Mouse (Mus musculus): ENCODE results near the gene Krtap28-13. TPM values are rescaled to one million over a fixed set of nuclear protein-coding genes. Genes with fewer than 3 reads are reported as not detected.

Gene Krtap28-13
- polyA plus RNA-seq, 1 experiment from 2014 or later = not detected

DNA sequence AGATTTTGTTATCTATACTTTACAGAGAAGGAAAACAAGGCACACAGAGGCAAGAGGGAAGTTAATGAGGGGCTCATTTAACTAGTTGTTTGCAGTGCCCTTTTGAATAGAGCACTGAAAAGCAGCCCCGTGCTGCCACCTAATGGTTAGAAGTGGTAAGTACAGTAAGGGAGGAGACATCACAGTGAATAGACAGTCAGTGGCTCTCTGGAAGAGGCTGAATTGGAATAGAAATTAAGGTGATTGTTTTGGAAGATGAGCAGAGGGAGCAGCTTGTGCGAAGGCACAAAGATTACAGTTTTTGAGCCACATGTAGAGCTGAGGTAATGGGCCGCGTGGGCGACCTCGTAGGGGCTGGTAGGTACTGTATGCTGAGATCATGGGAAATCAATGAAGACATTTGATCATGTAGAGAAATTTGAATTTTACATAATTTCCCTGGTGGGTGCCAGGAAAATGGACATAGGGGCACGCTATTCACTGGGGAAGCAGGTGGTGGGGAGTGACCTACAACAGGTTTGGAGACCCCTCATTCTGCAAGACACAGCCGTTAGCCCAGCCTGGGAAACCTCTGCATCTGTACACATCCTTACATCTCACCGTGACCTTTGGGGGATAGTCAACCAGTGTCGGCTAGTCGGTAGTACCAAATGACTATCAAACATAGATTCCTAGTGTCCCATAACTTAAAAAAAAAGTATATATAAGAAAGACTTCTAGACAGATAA lies 15.6 kb downstream of the Krtap28-13 start:
- peak overlapping the region; percentile 50 for H3K4me2 ChIP-seq (ENCODE audit: low read length)
- H3K27me3 ChIP-seq (replicated peaks; ENCODE audit: control insufficient read depth, insufficient read depth, low read length) = no peaks in the 10 kb centered on the region
- no peak overlapping the region for H3K27ac ChIP-seq (ENCODE audit: low read length)
- peak overlapping the region; percentile 25 for H3K4me3 ChIP-seq (replicated peaks; ENCODE audit: low read length)
- WGBS = 50% methylated on average over 11 of the region's 11 CpGs
- H3K9ac ChIP-seq (replicated peaks; ENCODE audit: low read depth, low read length) = no peak overlapping the region
- no peaks in the 10 kb centered on the region for H3K9me3 ChIP-seq (ENCODE audit: control insufficient read depth, low read length)
- ATAC-seq = peak; percentile 98
- no peaks in the 10 kb centered on the region for H3K36me3 ChIP-seq (ENCODE audit: control insufficient read depth, insufficient read depth)
- H3K4me1 ChIP-seq (replicated peaks; ENCODE audit: control insufficient read depth, insufficient read depth, low read length) = no peaks in the 10 kb centered on the region; the same call in 1 of the 2 replicates

DNA sequence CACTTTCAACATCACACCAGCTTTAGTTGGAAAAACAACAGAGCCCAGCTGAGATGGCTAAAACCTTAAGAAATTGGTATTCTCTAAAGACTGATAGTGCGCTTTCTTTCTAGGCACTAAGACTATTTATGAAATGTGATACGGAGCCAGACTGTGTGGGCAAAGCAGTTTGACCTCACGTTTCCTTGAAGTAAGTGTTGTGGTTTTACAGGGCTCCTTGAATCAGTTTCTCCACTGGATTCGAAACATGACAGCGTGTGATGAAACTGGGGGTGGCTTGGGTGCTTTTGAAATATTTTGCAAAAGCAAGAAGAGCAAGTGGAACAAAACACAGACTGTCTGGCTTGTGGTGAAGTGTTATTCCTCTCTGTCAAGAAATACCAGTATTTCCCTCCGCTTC lies 16.3 kb downstream of the Krtap28-13 start:
- Histone ChIP-seq H3K9me3 (ENCODE audit: control insufficient read depth, low read length) (no peaks in the 10 kb centered on the region), H3K36me3 (ENCODE audit: control insufficient read depth, insufficient read depth) (no peaks in the 10 kb centered on the region), H3K9ac (replicated peaks; ENCODE audit: low read depth, low read length) (no peak overlapping the region), H3K27me3 (replicated peaks; ENCODE audit: control insufficient read depth, insufficient read depth, low read length) (no peaks in the 10 kb centered on the region), H3K4me2 (ENCODE audit: low read length) (no peak overlapping the region), H3K4me3 (replicated peaks; ENCODE audit: low read length) (no peak overlapping the region), H3K4me1 (replicated peaks; ENCODE audit: control insufficient read depth, insufficient read depth, low read length) (no peaks in the 10 kb centered on the region; the same call in 1 of the 2 replicates), H3K27ac (ENCODE audit: low read length) (no peak overlapping the region)
- no peak for ATAC-seq
- WGBS = 85% methylated on average over 6 of the region's 6 CpGs

DNA sequence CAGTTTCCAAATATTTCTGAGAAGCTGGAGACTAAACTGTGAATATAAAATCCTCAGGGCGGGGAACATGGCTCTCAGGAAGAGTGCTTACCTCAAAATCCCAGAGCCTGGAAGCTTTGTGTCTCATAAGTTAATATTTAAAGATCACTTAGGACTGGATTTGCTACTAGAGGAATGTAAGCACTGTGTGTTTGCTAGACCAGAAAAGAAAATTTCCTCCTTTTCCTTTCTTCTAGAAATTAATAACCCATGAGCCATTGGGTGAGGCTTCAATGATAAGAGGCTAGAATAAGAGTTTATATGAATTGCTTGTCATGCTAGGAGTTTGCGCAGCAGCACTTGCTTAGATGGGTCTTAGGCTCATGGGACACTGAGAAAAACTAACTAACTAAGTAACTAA lies 24.1 kb downstream of the Krtap28-13 start:
- H3K4me2 ChIP-seq (ENCODE audit: low read length) = no peak overlapping the region
- no peaks in the 10 kb centered on the region for H3K9me3 ChIP-seq (ENCODE audit: control insufficient read depth, low read length)
- WGBS = 87% methylated on average over 2 of the region's 2 CpGs

DNA sequence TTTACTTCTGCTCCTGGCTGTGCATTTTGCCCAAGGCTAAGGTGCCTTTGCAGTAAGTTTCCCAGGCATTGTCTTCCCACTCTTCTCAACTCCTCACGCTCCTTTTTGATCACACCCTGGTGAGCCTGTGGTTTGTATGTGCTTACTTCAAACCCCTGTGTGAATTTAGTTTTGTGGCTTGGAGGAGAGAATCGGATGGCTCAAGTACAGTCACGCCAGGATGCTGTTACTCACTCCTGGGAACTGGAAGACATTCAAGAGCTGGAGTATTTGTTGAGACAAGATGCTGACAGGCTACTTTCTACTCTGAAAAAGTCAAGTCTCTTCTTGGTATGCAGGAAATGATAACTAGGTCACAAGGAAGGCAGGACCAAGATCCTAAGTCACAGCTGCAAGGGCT lies 30.5 kb downstream of the Krtap28-13 start:
- Histone ChIP-seq H3K4me3 (replicated peaks; ENCODE audit: low read length) (no peak overlapping the region), H3K4me1 (replicated peaks; ENCODE audit: control insufficient read depth, insufficient read depth, low read length) (no peaks in the 10 kb centered on the region), H3K36me3 (ENCODE audit: control insufficient read depth, insufficient read depth) (no peaks in the 10 kb centered on the region), H3K9me3 (ENCODE audit: control insufficient read depth, low read length) (no peaks in the 10 kb centered on the region), H3K27me3 (replicated peaks; ENCODE audit: control insufficient read depth, insufficient read depth, low read length) (no peaks in the 10 kb centered on the region), H3K27ac (ENCODE audit: low read length) (no peak overlapping the region), H3K4me2 (ENCODE audit: low read length) (no peak overlapping the region), H3K9ac (replicated peaks; ENCODE audit: low read depth, low read length) (no peak overlapping the region)
- no peak for ATAC-seq
- 79% methylated on average over 3 of the region's 3 CpGs for WGBS

More for the DNA sequence above, 24.1 kb downstream of the Krtap28-13 start:
- H3K4me1 ChIP-seq (replicated peaks; ENCODE audit: control insufficient read depth, insufficient read depth, low read length) = no peaks in the 10 kb centered on the region
- H3K9ac ChIP-seq (replicated peaks; ENCODE audit: low read depth, low read length) = no peak overlapping the region
- H3K4me3 ChIP-seq (replicated peaks; ENCODE audit: low read length) = no peak overlapping the region
- H3K27ac ChIP-seq (ENCODE audit: low read length) = no peak overlapping the region
- H3K27me3 ChIP-seq (replicated peaks; ENCODE audit: control insufficient read depth, insufficient read depth, low read length) = no peaks in the 10 kb centered on the region
- ATAC-seq = no peak
- H3K36me3 ChIP-seq (ENCODE audit: control insufficient read depth, insufficient read depth) = no peaks in the 10 kb centered on the region

DNA sequence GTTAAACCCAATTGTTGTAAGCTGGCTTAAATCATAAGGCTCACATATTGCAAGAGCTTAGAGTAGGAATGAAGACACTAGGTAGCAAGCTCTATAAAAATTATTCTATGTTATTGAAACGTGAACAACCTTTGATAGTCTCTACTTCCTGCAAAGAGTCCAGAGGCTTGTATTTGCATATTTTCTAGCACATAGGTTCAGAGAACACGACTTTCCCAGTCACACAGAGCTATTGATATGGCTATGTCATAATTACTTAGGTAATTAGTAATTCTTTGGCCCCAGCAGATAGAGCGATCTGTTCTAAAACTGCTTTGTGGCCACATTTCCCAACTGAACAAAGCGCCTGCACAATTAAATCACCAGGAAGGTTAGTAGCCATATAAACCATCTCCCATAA lies 36.2 kb downstream of the Krtap28-13 start:
- H3K9me3 ChIP-seq (ENCODE audit: control insufficient read depth, low read length) = no peaks in the 10 kb centered on the region
- no peak overlapping the region for H3K4me2 ChIP-seq (ENCODE audit: low read length)
- no peak overlapping the region for H3K27ac ChIP-seq (ENCODE audit: low read length)
- H3K27me3 ChIP-seq (replicated peaks; ENCODE audit: control insufficient read depth, insufficient read depth, low read length) = no peaks in the 10 kb centered on the region
- no peak for ATAC-seq
- no peaks in the 10 kb centered on the region; the same call in 1 of the 2 replicates for H3K4me1 ChIP-seq (replicated peaks; ENCODE audit: control insufficient read depth, insufficient read depth, low read length)
- no peak overlapping the region for H3K9ac ChIP-seq (replicated peaks; ENCODE audit: low read depth, low read length)
- no peak overlapping the region for H3K4me3 ChIP-seq (replicated peaks; ENCODE audit: low read length)
- H3K36me3 ChIP-seq (ENCODE audit: control insufficient read depth, insufficient read depth) = no peaks in the 10 kb centered on the region
- 68% methylated on average over 4 of the region's 4 CpGs for WGBS

DNA sequence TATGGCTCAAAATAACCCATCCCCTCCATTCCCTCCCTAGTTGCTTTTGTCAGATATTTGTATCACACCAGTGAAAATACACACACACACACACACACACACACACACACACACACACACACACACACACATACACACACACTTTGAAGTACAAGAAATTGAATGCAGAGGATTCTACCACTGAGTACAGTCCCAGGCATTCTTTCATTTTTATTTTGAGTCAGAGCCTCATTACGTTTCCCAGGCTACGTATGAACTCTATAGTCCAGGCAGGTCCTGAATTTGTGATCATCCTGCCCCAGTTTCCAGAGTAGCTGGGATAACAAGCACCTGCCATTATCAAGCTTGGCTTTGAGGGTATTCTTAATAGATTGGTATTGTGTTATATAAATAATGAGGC lies 38.4 kb downstream of the Krtap28-13 start:
- Histone ChIP-seq H3K4me3 (replicated peaks; ENCODE audit: low read length) (no peak overlapping the region), H3K27me3 (replicated peaks; ENCODE audit: control insufficient read depth, insufficient read depth, low read length) (no peaks in the 10 kb centered on the region), H3K36me3 (ENCODE audit: control insufficient read depth, insufficient read depth) (no peaks in the 10 kb centered on the region), H3K9me3 (ENCODE audit: control insufficient read depth, low read length) (no peaks in the 10 kb centered on the region), H3K4me2 (ENCODE audit: low read length) (no peak overlapping the region), H3K27ac (ENCODE audit: low read length) (no peak overlapping the region), H3K4me1 (replicated peaks; ENCODE audit: control insufficient read depth, insufficient read depth, low read length) (no peaks in the 10 kb centered on the region; the same call in 1 of the 2 replicates), H3K9ac (replicated peaks; ENCODE audit: low read depth, low read length) (no peak overlapping the region)
- WGBS = 25% methylated on average over 2 of the region's 2 CpGs
- ATAC-seq = no peak

DNA sequence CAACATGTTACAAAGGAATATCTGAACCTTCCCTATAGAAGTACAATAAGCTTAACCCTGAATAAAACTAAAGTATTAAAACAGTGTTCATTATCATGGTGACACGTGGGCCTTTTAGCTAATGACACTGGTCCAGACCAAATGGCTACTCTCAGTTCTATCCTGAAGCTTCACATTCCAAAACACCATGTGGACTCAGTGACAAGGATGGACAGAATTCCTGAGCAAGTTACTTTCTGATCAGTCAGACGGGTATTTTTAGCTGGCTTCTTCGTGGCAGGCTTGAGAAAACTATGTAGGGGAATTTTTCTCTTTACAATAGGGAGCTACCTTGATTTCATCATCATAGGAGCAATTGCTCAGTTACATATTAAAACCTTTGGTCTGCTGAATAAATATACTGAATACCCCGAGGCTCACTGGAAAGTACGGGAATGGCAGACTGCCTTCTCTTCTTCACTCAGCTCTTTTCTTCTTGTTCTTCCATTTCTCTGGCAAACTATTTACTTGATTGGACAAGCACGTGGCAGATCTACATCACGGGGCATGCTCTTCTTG lies 38.9 kb downstream of the Krtap28-13 start:
- no peak for ATAC-seq
- Histone ChIP-seq H3K27me3 (replicated peaks; ENCODE audit: control insufficient read depth, insufficient read depth, low read length) (no peaks in the 10 kb centered on the region), H3K4me1 (replicated peaks; ENCODE audit: control insufficient read depth, insufficient read depth, low read length) (no peaks in the 10 kb centered on the region; the same call in 1 of the 2 replicates), H3K36me3 (ENCODE audit: control insufficient read depth, insufficient read depth) (no peaks in the 10 kb centered on the region), H3K27ac (ENCODE audit: low read length) (no peak overlapping the region), H3K9ac (replicated peaks; ENCODE audit: low read depth, low read length) (no peak overlapping the region), H3K9me3 (ENCODE audit: control insufficient read depth, low read length) (no peaks in the 10 kb centered on the region), H3K4me2 (ENCODE audit: low read length) (no peak overlapping the region), H3K4me3 (replicated peaks; ENCODE audit: low read length) (no peak overlapping the region)
- 66% methylated on average over 7 of the region's 7 CpGs for WGBS

DNA sequence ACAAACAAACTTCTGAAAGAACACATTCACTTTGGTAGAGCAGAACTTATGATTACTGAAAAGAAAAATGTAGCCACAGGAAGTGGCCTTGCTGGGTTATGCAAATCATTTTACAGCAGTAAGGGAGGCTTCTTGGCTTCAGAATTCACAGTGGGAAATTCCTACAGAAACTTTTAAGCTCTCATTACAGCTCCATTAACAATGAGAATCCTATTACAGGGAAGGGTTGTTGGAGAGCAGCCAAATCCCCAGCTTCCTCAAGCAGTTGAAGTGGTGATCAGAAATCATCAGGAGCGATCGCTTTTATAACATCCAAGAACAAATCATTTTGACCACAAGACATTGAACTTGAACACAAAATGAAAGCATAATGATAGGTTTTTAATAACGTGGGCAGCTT lies 41.2 kb downstream of the Krtap28-13 start:
- no peak overlapping the region for H3K9ac ChIP-seq (replicated peaks; ENCODE audit: low read depth, low read length)
- no peaks in the 10 kb centered on the region for H3K9me3 ChIP-seq (ENCODE audit: control insufficient read depth, low read length)
- no peak overlapping the region for H3K27ac ChIP-seq (ENCODE audit: low read length)
- H3K4me1 ChIP-seq (replicated peaks; ENCODE audit: control insufficient read depth, insufficient read depth, low read length) = no peaks in the 10 kb centered on the region; the same call in 1 of the 2 replicates
- ATAC-seq = no peak
- H3K27me3 ChIP-seq (replicated peaks; ENCODE audit: control insufficient read depth, insufficient read depth, low read length) = no peaks in the 10 kb centered on the region
- H3K4me2 ChIP-seq (ENCODE audit: low read length) = no peak overlapping the region
- no peaks in the 10 kb centered on the region for H3K36me3 ChIP-seq (ENCODE audit: control insufficient read depth, insufficient read depth)
- WGBS = 19% methylated on average over 3 of the region's 3 CpGs
- H3K4me3 ChIP-seq (replicated peaks; ENCODE audit: low read length) = no peak overlapping the region

DNA sequence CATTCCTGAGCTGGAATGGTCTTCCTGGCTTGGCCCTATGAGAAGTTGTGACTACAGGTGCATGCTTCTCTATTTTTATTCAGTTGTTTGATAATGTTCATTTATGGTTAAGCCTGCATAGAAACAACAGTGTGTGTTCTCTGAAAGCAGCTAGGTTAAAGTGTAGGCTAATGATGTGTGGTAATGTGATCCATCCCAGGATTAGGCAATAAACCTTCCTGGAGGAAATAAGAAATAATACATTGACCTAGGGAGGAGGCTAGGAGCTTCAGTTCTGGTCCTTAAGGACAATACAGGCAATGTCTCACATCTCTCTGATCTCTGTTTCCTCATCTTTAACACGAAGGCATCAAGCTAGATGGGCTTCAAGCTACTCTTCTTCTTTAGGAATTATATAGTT lies 44.7 kb downstream of the Krtap28-13 start:
- Histone ChIP-seq H3K4me3 (replicated peaks; ENCODE audit: low read length) (no peak overlapping the region), H3K9me3 (ENCODE audit: control insufficient read depth, low read length) (no peaks in the 10 kb centered on the region), H3K36me3 (ENCODE audit: control insufficient read depth, insufficient read depth) (no peaks in the 10 kb centered on the region), H3K9ac (replicated peaks; ENCODE audit: low read depth, low read length) (no peak overlapping the region), H3K4me2 (ENCODE audit: low read length) (no peak overlapping the region), H3K4me1 (replicated peaks; ENCODE audit: control insufficient read depth, insufficient read depth, low read length) (no peaks in the 10 kb centered on the region; the same call in 1 of the 2 replicates), H3K27ac (ENCODE audit: low read length) (no peak overlapping the region), H3K27me3 (replicated peaks; ENCODE audit: control insufficient read depth, insufficient read depth, low read length) (no peaks in the 10 kb centered on the region)
- no peak for ATAC-seq
- WGBS = 69% methylated on average over 1 of the region's 1 CpGs

All from forebrain, embryonic 16.5 days (tissue).